Mouse (Mus musculus): ENCODE results near the gene Slc35f3. TPM values are rescaled to one million over a fixed set of nuclear protein-coding genes. Genes with fewer than 3 reads are reported as not detected.

Slc35f3 gene
- polyA plus RNA-seq, 1 experiment from 2014 or later, result 0.12 TPM

GRCm38 (mm10) chr8:126275886-126276285, 22.5 kb upstream of the Slc35f3 start:
- no peak overlapping the region for H3K4me2 ChIP-seq
- no peak overlapping the region for H3K27ac ChIP-seq (replicated peaks)
- H3K9me3 ChIP-seq, result no peaks in the 10 kb centered on the region
- ATAC-seq (ENCODE audit: extremely low read depth, insufficient number of reproducible peaks, low FRiP score, low TSS enrichment), result no peak
- H3K4me3 ChIP-seq, result no peak overlapping the region
- H3K36me3 ChIP-seq, result no peaks in the 10 kb centered on the region
- 68% methylated on average over 4 of the region's 4 CpGs for WGBS
- H3K27me3 ChIP-seq (replicated peaks), result no peaks in the 10 kb centered on the region; the same call in 1 of the 2 replicates
- H3K9ac ChIP-seq, result no peak overlapping the region
- H3K4me1 ChIP-seq, result no peaks in the 10 kb centered on the region

- ATAC-seq (ENCODE audit: extremely low read depth, insufficient number of reproducible peaks, low FRiP score, low TSS enrichment), result no peak
- H3K4me3 ChIP-seq, result no peak overlapping the region
- WGBS, result 75% methylated on average over 10 of the region's 10 CpGs
These were observed 6.4 kb upstream of the Slc35f3 start for GRCm38 (mm10) chr8:126291951-126292350.

GRCm38 (mm10) chr8:126297284-126297845, 993 bp upstream of the Slc35f3 start:
- Histone ChIP-seq H3K27me3 (replicated peaks) (peaks cover 68% of the 10 kb centered on the region), H3K27ac (replicated peaks) (no peak overlapping the region), H3K9ac (no peak overlapping the region), H3K36me3 (no peaks in the 10 kb centered on the region), H3K9me3 (no peaks in the 10 kb centered on the region), H3K4me3 (no peak overlapping the region), H3K4me1 (peaks cover 9% of the 10 kb centered on the region; the same call in 1 of the 2 replicates), H3K4me2 (no peak overlapping the region)
- no peak for ATAC-seq (ENCODE audit: extremely low read depth, insufficient number of reproducible peaks, low FRiP score, low TSS enrichment)
- WGBS, result 24% methylated on average over 1 of the region's 1 CpGs

More at GRCm38 (mm10) chr8:126291951-126292350, 6.4 kb upstream of the Slc35f3 start:
- Histone ChIP-seq H3K27ac (replicated peaks) (no peak overlapping the region), H3K27me3 (replicated peaks) (peaks cover 41% of the 10 kb centered on the region), H3K4me1 (no peaks in the 10 kb centered on the region), H3K9ac (no peak overlapping the region), H3K4me2 (no peak overlapping the region), H3K36me3 (no peaks in the 10 kb centered on the region), H3K9me3 (no peaks in the 10 kb centered on the region)

GRCm38 (mm10) chr8:126299333-126299732, 975 bp downstream of the Slc35f3 start:
- Histone ChIP-seq H3K9ac (no peak overlapping the region), H3K4me1 (peaks cover 9% of the 10 kb centered on the region; the same call in 1 of the 2 replicates), H3K9me3 (no peaks in the 10 kb centered on the region), H3K27me3 (replicated peaks) (peaks cover 64% of the 10 kb centered on the region), H3K27ac (replicated peaks) (no peak overlapping the region), H3K36me3 (no peaks in the 10 kb centered on the region), H3K4me2 (no peak overlapping the region), H3K4me3 (peak overlapping the region; percentile 58; the same call in 1 of the 2 replicates)
- no peak for ATAC-seq (ENCODE audit: extremely low read depth, insufficient number of reproducible peaks, low FRiP score, low TSS enrichment)
- 17% methylated on average over 7 of the region's 7 CpGs for WGBS

GRCm38 (mm10) chr8:126300350-126300749, 2.0 kb downstream of the Slc35f3 start:
- H3K27me3 ChIP-seq (replicated peaks), result peaks cover 58% of the 10 kb centered on the region
- H3K9me3 ChIP-seq, result no peaks in the 10 kb centered on the region
- no peak for ATAC-seq (ENCODE audit: extremely low read depth, insufficient number of reproducible peaks, low FRiP score, low TSS enrichment)
- WGBS, result 67% methylated on average over 5 of the region's 5 CpGs
- H3K36me3 ChIP-seq, result no peaks in the 10 kb centered on the region
- H3K4me3 ChIP-seq, result no peak overlapping the region
- no peak overlapping the region for H3K4me2 ChIP-seq
- no peak overlapping the region for H3K27ac ChIP-seq (replicated peaks)
- no peak overlapping the region for H3K9ac ChIP-seq
- peaks cover 9% of the 10 kb centered on the region; the same call in 1 of the 2 replicates for H3K4me1 ChIP-seq

GRCm38 (mm10) chr8:126301580-126301979, 3.2 kb downstream of the Slc35f3 start:
- Histone ChIP-seq H3K9me3 (no peaks in the 10 kb centered on the region), H3K9ac (no peak overlapping the region), H3K4me2 (no peak overlapping the region), H3K4me1 (peaks cover 9% of the 10 kb centered on the region; the same call in 1 of the 2 replicates), H3K27ac (replicated peaks) (no peak overlapping the region), H3K4me3 (no peak overlapping the region), H3K36me3 (no peaks in the 10 kb centered on the region), H3K27me3 (replicated peaks) (peaks cover 54% of the 10 kb centered on the region)
- 85% methylated on average over 6 of the region's 6 CpGs for WGBS
- ATAC-seq (ENCODE audit: extremely low read depth, insufficient number of reproducible peaks, low FRiP score, low TSS enrichment), result no peak

- Histone ChIP-seq H3K27me3 (replicated peaks) (peaks cover 7% of the 10 kb centered on the region; the same call in 1 of the 2 replicates), H3K4me1 (peaks cover 8% of the 10 kb centered on the region), H3K9ac (no peak overlapping the region), H3K4me3 (no peak overlapping the region), H3K4me2 (no peak overlapping the region), H3K36me3 (no peaks in the 10 kb centered on the region), H3K27ac (replicated peaks) (no peak overlapping the region), H3K9me3 (no peaks in the 10 kb centered on the region)
- ATAC-seq (ENCODE audit: extremely low read depth, insufficient number of reproducible peaks, low FRiP score, low TSS enrichment), result no peak
- 77% methylated on average over 9 of the region's 9 CpGs for WGBS
These were observed 8.8 kb downstream of the Slc35f3 start for GRCm38 (mm10) chr8:126307164-126307563.

- no peak overlapping the region for H3K9ac ChIP-seq
- H3K9me3 ChIP-seq, result no peaks in the 10 kb centered on the region
- no peak overlapping the region for H3K4me2 ChIP-seq
- 0 out of 2 replicates have a peak, but pooled peaks cover 2% of the 10 kb centered on the region for H3K27me3 ChIP-seq (replicated peaks)
- ATAC-seq (ENCODE audit: extremely low read depth, insufficient number of reproducible peaks, low FRiP score, low TSS enrichment), result no peak; the same call in 1 of the 2 replicates
- no peaks in the 10 kb centered on the region for H3K36me3 ChIP-seq
- WGBS, result 16% methylated on average over 1 of the region's 1 CpGs
- peaks cover 8% of the 10 kb centered on the region for H3K4me1 ChIP-seq
- no peak overlapping the region for H3K27ac ChIP-seq (replicated peaks)
- H3K4me3 ChIP-seq, result no peak overlapping the region
These were observed 10.7 kb downstream of the Slc35f3 start for GRCm38 (mm10) chr8:126309015-126309414.

GRCm38 (mm10) chr8:126324931-126325330, 26.6 kb downstream of the Slc35f3 start:
- no peak overlapping the region for H3K27ac ChIP-seq (replicated peaks)
- H3K4me1 ChIP-seq, result no peaks in the 10 kb centered on the region
- no peak overlapping the region for H3K4me3 ChIP-seq
- peaks cover 15% of the 10 kb centered on the region for H3K9me3 ChIP-seq
- H3K27me3 ChIP-seq (replicated peaks), result 0 out of 2 replicates have a peak, but pooled peaks cover 7% of the 10 kb centered on the region
- no peak for ATAC-seq (ENCODE audit: extremely low read depth, insufficient number of reproducible peaks, low FRiP score, low TSS enrichment)
- no peak overlapping the region for H3K9ac ChIP-seq
- WGBS, result 56% methylated on average over 2 of the region's 2 CpGs
- H3K4me2 ChIP-seq, result no peak overlapping the region
- no peaks in the 10 kb centered on the region for H3K36me3 ChIP-seq

GRCm38 (mm10) chr8:126326136-126326535, 27.8 kb downstream of the Slc35f3 start:
- no peaks in the 10 kb centered on the region for H3K4me1 ChIP-seq
- no peak overlapping the region for H3K4me2 ChIP-seq
- peaks cover 17% of the 10 kb centered on the region for H3K9me3 ChIP-seq
- H3K27ac ChIP-seq (replicated peaks), result no peak overlapping the region
- WGBS, result 60% methylated on average over 1 of the region's 1 CpGs
- H3K36me3 ChIP-seq, result no peaks in the 10 kb centered on the region
- no peak for ATAC-seq (ENCODE audit: extremely low read depth, insufficient number of reproducible peaks, low FRiP score, low TSS enrichment)
- no peak overlapping the region for H3K4me3 ChIP-seq
- H3K9ac ChIP-seq, result no peak overlapping the region
- H3K27me3 ChIP-seq (replicated peaks), result 0 out of 2 replicates have a peak, but pooled peaks cover 7% of the 10 kb centered on the region

GRCm38 (mm10) chr8:126326731-126327130, 28.4 kb downstream of the Slc35f3 start:
- Histone ChIP-seq H3K4me3 (no peak overlapping the region), H3K27ac (replicated peaks) (no peak overlapping the region), H3K27me3 (replicated peaks) (0 out of 2 replicates have a peak, but pooled peaks cover 4% of the 10 kb centered on the region), H3K4me2 (no peak overlapping the region), H3K9ac (no peak overlapping the region), H3K9me3 (peaks cover 17% of the 10 kb centered on the region), H3K4me1 (no peaks in the 10 kb centered on the region), H3K36me3 (no peaks in the 10 kb centered on the region)
- 66% methylated on average over 8 of the region's 8 CpGs for WGBS
- no peak for ATAC-seq (ENCODE audit: extremely low read depth, insufficient number of reproducible peaks, low FRiP score, low TSS enrichment)

GRCm38 (mm10) chr8:126327786-126328185, 29.4 kb downstream of the Slc35f3 start:
- H3K4me1 ChIP-seq, result no peaks in the 10 kb centered on the region
- H3K4me2 ChIP-seq, result no peak overlapping the region
- 64% methylated on average over 5 of the region's 5 CpGs for WGBS
- H3K27ac ChIP-seq (replicated peaks), result no peak overlapping the region
- ATAC-seq (ENCODE audit: extremely low read depth, insufficient number of reproducible peaks, low FRiP score, low TSS enrichment), result no peak
- H3K36me3 ChIP-seq, result no peaks in the 10 kb centered on the region
- H3K9me3 ChIP-seq, result peaks cover 17% of the 10 kb centered on the region
- 0 out of 2 replicates have a peak, but pooled peaks cover 4% of the 10 kb centered on the region for H3K27me3 ChIP-seq (replicated peaks)
- H3K4me3 ChIP-seq, result no peak overlapping the region
- H3K9ac ChIP-seq, result no peak overlapping the region
